Mouse (Mus musculus) heart, embryonic 12.5 days (tissue): ENCODE measurements at regions not wholly inside any gene's neighbourhood (a gene's known extent, or its start where the extent isn't known, plus 50 kb on each side); places are given as distances from the start of the nearest gene placed in this dataset.
A peak's percentile ranks its signal among the peaks of the same experiment; 100 is the strongest.

Source experiments
- ATAC-seq: fragments of 200-750 bp; cut with Nextera tagmentation; 2 replicates; pipeline ENCODE4 v1.8.0; 2017; ENCODE audit warnings: moderate TSS enrichment, moderate library complexity; ENCODE audit not compliant: insufficient number of reproducible peaks, low FRiP score
- H3K27ac ChIP-seq: fragments of 300-500 bp; sonication (generic); 2 replicates; pipeline ENCODE4 v1.5.1; 2016; ENCODE audit warnings: mild to moderate bottlenecking, moderate library complexity; ENCODE audit not compliant: poor library complexity, severe bottlenecking
- H3K27me3 ChIP-seq: fragments of 300-500 bp; sonication (generic); replicated peaks from 2 replicates; pipeline ENCODE4 v1.6.1; 2016; ENCODE audit warnings: mild to moderate bottlenecking, moderate library complexity
- H3K36me3 ChIP-seq: fragments of 300-500 bp; sonication (generic); 2 replicates; pipeline ENCODE4 v1.6.1; 2016; ENCODE audit warnings: mild to moderate bottlenecking, moderate library complexity
- H3K4me1 ChIP-seq: fragments of 300-500 bp; sonication (generic); replicated peaks from 2 replicates; pipeline ENCODE4 v1.6.1; 2016; ENCODE audit warnings: mild to moderate bottlenecking
- H3K4me2 ChIP-seq: fragments of 300-500 bp; sonication (generic); 2 replicates; pipeline ENCODE4 v1.6.1; 2016; ENCODE audit warnings: mild to moderate bottlenecking, moderate library complexity
- H3K4me3 ChIP-seq: fragments of 300-500 bp; sonication (generic); 2 replicates; pipeline ENCODE4 v1.5.1; 2016; ENCODE audit warnings: mild to moderate bottlenecking
- H3K9ac ChIP-seq: fragments of 300-500 bp; sonication (generic); 2 replicates; pipeline ENCODE4 v1.6.1; 2016; ENCODE audit warnings: mild to moderate bottlenecking, moderate library complexity
- H3K9me3 ChIP-seq: fragments of 300-500 bp; sonication (generic); replicated peaks from 2 replicates; pipeline ENCODE4 v1.6.1; 2016; ENCODE audit warnings: mild to moderate bottlenecking, moderate library complexity
- WGBS: fragments of 180-500 bp; shearing (Covaris S2); methylation state at CpG from one replicate; pipeline ENCODE4 v1.1.7; 2016; 5-methylcytosine and 5-hydroxymethylcytosine counted together

DNA sequence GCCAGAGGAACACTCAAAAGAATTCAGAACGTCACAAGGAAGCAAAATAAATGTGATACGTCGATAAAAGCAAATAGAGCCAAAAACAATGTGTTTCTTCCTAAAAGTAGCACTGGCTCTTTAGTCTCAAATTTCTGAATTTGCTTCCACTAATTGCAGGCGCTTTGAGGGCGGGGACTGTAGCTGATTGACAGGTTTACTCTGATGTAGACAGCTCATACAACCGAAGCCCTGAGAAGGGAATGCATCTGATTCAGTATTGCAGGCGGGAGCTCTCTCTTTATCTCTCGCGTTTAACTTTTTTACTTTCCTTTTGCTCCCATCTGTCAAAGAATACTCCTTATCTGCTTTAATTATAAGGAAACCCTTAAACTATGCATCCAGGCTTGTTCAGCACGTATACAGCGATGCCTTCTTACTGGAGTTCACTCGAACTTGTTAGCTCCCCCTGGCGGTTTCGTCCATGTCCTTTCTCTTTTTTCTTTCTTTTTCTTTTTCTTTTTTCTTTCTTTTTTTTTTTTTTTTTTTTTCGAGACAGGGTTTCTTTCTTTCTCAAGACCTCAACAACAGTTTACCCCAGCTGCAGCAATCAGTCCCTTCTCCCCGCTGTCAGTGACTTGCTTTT lies 95.9 kb downstream of the Avpr1a start:
- Histone ChIP-seq H3K27ac (no peak overlapping the region), H3K4me3 (peak overlapping the region; percentile 36), H3K9ac (no peak overlapping the region), H3K9me3 (0 out of 2 replicates have a peak, but pooled peaks cover 5% of the 10 kb centered on the region), H3K36me3 (no peaks in the 10 kb centered on the region), H3K27me3 (no peaks in the 10 kb centered on the region), H3K4me1 (0 out of 2 replicates have a peak, but pooled peaks cover 4% of the 10 kb centered on the region), H3K4me2 (peak overlapping the region; percentile 57)
- WGBS, result 26% methylated on average over 16 of the region's 16 CpGs
- ATAC-seq, result no peak

- Histone ChIP-seq H3K27ac (no peak overlapping the region), H3K4me3 (no peak overlapping the region), H3K4me1 (no peaks in the 10 kb centered on the region), H3K4me2 (no peak overlapping the region), H3K36me3 (no peaks in the 10 kb centered on the region), H3K9me3 (0 out of 2 replicates have a peak, but pooled peaks cover 5% of the 10 kb centered on the region), H3K9ac (no peak overlapping the region), H3K27me3 (no peaks in the 10 kb centered on the region)
- WGBS, result 86% methylated on average over 6 of the region's 6 CpGs
- ATAC-seq, result no peak
Observed at GRCm38 (mm10) chr10:122545029-122545428, 96.7 kb downstream of the Avpr1a start.

DNA sequence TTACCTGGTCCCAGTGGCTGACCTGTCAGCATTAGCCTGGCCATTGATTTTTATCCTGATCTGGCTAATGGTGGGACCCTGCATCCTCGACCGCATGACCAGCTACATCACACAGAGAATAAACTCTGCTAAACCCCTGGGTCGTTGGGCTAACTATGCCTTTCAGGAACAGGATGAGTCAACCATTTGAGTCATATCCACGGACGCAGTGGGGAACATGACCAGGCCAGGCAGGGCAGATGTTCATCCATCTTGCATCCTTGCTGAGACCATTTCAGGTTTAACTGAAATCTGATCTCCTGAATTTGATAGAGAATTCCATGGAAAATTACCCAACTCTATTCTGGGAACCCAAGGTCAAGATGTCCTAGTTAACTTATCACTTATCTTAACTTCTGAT lies 103.3 kb downstream of the Avpr1a start:
- 68% methylated on average over 5 of the region's 5 CpGs for WGBS
- Histone ChIP-seq H3K27me3 (no peaks in the 10 kb centered on the region), H3K9ac (no peak overlapping the region), H3K27ac (no peak overlapping the region), H3K4me1 (peaks cover 4% of the 10 kb centered on the region; the same call in 1 of the 2 replicates), H3K4me2 (no peak overlapping the region), H3K4me3 (no peak overlapping the region), H3K36me3 (no peaks in the 10 kb centered on the region), H3K9me3 (0 out of 2 replicates have a peak, but pooled peaks cover 5% of the 10 kb centered on the region)
- ATAC-seq, result no peak

GRCm38 (mm10) chr10:122553124-122553822 lies 105.0 kb downstream of the Avpr1a start:
- H3K27me3 ChIP-seq, result no peaks in the 10 kb centered on the region
- no peak overlapping the region for H3K4me3 ChIP-seq
- no peak overlapping the region for H3K27ac ChIP-seq
- peaks cover 4% of the 10 kb centered on the region; the same call in 1 of the 2 replicates for H3K4me1 ChIP-seq
- no peaks in the 10 kb centered on the region for H3K9me3 ChIP-seq
- peak; percentile 39; the same call in 1 of the 2 replicates for ATAC-seq
- H3K4me2 ChIP-seq, result no peak overlapping the region
- H3K9ac ChIP-seq, result no peak overlapping the region
- no peaks in the 10 kb centered on the region for H3K36me3 ChIP-seq
- 48% methylated on average over 2 of the region's 2 CpGs for WGBS

- ATAC-seq, result no peak
- Histone ChIP-seq H3K27me3 (no peaks in the 10 kb centered on the region), H3K27ac (no peak overlapping the region), H3K4me2 (no peak overlapping the region), H3K4me3 (no peak overlapping the region), H3K36me3 (no peaks in the 10 kb centered on the region), H3K9me3 (no peaks in the 10 kb centered on the region), H3K4me1 (peaks cover 4% of the 10 kb centered on the region; the same call in 1 of the 2 replicates), H3K9ac (no peak overlapping the region)
- WGBS, result 52% methylated on average over 2 of the region's 2 CpGs
Observed at GRCm38 (mm10) chr10:122553851-122554250, 105.6 kb downstream of the Avpr1a start.

- no peak overlapping the region for H3K9ac ChIP-seq
- H3K27me3 ChIP-seq, result no peaks in the 10 kb centered on the region
- peaks cover 3% of the 10 kb centered on the region; the same call in 1 of the 2 replicates for H3K4me1 ChIP-seq
- H3K4me3 ChIP-seq, result no peak overlapping the region
- no peak overlapping the region for H3K4me2 ChIP-seq
- no peak overlapping the region for H3K27ac ChIP-seq
- H3K36me3 ChIP-seq, result no peaks in the 10 kb centered on the region
- no peak for ATAC-seq
- 84% methylated on average over 1 of the region's 1 CpGs for WGBS
- H3K9me3 ChIP-seq, result no peaks in the 10 kb centered on the region
Observed at GRCm38 (mm10) chr10:122558660-122559059, 110.4 kb downstream of the Avpr1a start.

- no peak overlapping the region for H3K4me2 ChIP-seq
- no peak overlapping the region for H3K9ac ChIP-seq
- H3K4me1 ChIP-seq, result no peaks in the 10 kb centered on the region
- no peaks in the 10 kb centered on the region for H3K36me3 ChIP-seq
- WGBS, result 78% methylated on average over 10 of the region's 10 CpGs
- no peak for ATAC-seq
- no peaks in the 10 kb centered on the region for H3K27me3 ChIP-seq
- no peak overlapping the region for H3K4me3 ChIP-seq
- H3K9me3 ChIP-seq, result no peaks in the 10 kb centered on the region
- no peak overlapping the region for H3K27ac ChIP-seq
Observed at GRCm38 (mm10) chr10:122560001-122560695, 111.8 kb downstream of the Avpr1a start.

- H3K9me3 ChIP-seq, result no peaks in the 10 kb centered on the region
- H3K27me3 ChIP-seq, result no peaks in the 10 kb centered on the region
- 60% methylated on average over 3 of the region's 3 CpGs for WGBS
- H3K9ac ChIP-seq, result no peak overlapping the region
- no peak overlapping the region for H3K27ac ChIP-seq
- no peak overlapping the region for H3K4me3 ChIP-seq
- H3K4me2 ChIP-seq, result no peak overlapping the region
- no peaks in the 10 kb centered on the region for H3K36me3 ChIP-seq
- no peak for ATAC-seq
- H3K4me1 ChIP-seq, result no peaks in the 10 kb centered on the region
Observed at GRCm38 (mm10) chr10:122561924-122562323, 113.6 kb downstream of the Avpr1a start.

DNA sequence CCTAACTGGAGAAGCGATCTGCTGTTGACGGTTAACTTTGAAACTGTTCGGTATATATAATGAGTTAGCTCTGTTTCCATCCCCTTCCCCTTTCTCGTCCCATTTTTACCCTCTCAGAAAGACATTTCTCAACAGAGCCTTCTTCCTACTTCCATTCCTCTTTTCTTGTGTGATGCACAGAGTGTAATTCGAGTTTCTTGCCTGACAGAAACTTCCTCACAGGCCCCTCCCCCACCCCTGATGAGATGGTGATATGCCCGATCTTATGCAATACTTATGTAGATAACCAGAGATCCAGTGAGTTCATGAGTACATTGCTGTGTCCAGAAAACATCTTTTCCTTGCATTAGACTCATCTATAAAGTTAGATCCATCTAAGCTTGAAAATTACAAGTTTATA lies 114.2 kb downstream of the Avpr1a start:
- H3K4me2 ChIP-seq, result no peak overlapping the region
- H3K9ac ChIP-seq, result no peak overlapping the region
- 68% methylated on average over 6 of the region's 6 CpGs for WGBS
- no peak overlapping the region for H3K27ac ChIP-seq
- no peaks in the 10 kb centered on the region for H3K36me3 ChIP-seq
- H3K4me3 ChIP-seq, result no peak overlapping the region
- no peaks in the 10 kb centered on the region for H3K27me3 ChIP-seq
- H3K9me3 ChIP-seq, result no peaks in the 10 kb centered on the region
- H3K4me1 ChIP-seq, result no peaks in the 10 kb centered on the region
- ATAC-seq, result no peak

DNA sequence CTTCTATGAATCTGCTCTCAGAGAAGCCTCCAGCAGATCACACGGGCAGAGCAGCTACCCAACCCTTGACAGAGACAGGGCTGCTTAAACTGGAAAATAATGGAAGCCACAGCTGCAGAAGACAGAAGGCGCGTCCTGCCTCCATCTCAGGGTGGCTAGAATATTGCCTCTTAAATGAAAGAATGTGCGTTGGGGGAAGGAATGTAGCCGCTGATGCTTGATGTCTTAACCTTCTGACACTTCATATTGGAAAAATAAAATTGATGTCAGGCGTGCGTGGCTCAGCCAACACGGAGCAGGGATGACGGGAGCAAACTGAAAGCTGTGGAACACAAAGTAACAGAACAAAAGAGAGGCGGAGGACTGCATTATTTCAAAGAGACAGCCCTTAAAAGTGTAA lies 114.6 kb upstream of the Ppm1h start:
- Histone ChIP-seq H3K4me2 (no peak overlapping the region), H3K9me3 (no peaks in the 10 kb centered on the region), H3K4me3 (no peak overlapping the region), H3K9ac (no peak overlapping the region), H3K27ac (no peak overlapping the region), H3K4me1 (no peaks in the 10 kb centered on the region), H3K36me3 (no peaks in the 10 kb centered on the region), H3K27me3 (no peaks in the 10 kb centered on the region)
- no peak for ATAC-seq
- 62% methylated on average over 10 of the region's 10 CpGs for WGBS

DNA sequence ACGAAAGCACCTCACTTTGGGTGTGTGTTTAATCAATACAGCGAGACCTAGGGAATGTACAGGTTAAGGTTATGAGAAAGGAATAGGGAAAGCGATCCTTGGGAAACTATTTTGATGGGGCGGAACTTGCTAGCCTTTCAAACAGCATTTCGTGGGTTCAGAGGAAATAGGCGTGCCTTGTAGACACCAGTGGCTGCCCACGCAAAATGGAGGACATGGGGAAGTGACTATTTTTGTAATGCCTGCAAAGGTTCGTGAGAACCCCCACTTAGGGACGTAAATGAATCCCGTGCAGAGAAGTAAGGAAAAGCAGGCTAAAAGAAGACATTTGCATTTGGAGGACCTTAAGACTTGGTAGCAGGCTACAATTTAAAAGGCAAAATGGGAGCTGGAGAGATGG lies 114.1 kb upstream of the Ppm1h start:
- WGBS, result 79% methylated on average over 10 of the region's 10 CpGs
- no peak overlapping the region for H3K9ac ChIP-seq
- H3K27ac ChIP-seq, result no peak overlapping the region
- no peaks in the 10 kb centered on the region for H3K4me1 ChIP-seq
- no peaks in the 10 kb centered on the region for H3K27me3 ChIP-seq
- H3K4me2 ChIP-seq, result no peak overlapping the region
- no peak for ATAC-seq
- no peaks in the 10 kb centered on the region for H3K36me3 ChIP-seq
- H3K9me3 ChIP-seq, result no peaks in the 10 kb centered on the region
- H3K4me3 ChIP-seq, result no peak overlapping the region
